Comparison of ENCODE assay signal across 26 mouse cellular contexts in the genomic region with DNA sequence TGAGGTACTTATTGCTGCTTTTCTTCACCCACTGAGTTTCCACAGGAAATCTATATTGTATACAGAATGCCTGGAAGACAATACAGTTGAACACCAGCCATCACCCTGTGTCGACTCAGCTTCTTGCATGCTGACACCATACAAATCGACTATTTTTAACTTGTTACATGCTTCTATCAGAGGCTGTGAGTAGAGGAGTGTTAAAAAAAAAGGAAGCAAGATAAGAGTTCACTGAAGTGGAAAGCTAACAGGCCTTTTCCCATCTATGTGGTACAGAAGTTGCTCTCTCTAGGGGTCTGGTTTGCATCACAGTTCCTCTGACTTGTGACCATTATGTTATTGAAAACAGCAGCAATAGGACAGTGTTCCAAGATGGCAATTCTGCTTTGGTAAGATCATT.
DNase-seq lines count a peak whose midpoint lies in the region; ATAC-seq and TF ChIP-seq lines count a peak whose summit lies in the region.
"Had no signal": no experiment of that assay in that cellular context is flagged by ENCODE, and none has a peak within 500 bp of the region (broad histone marks: within the 10 kb centered on the region; RNA-seq: fewer than 3 reads in every experiment).

No protein-coding gene starts in this region.

- peak; percentile 91 for ATAC-seq in heart, embryonic 12.5 days (ENCODE audit: insufficient number of reproducible peaks, low FRiP score)
- peak; percentile 93 for ATAC-seq in heart, postnatal 0 days (ENCODE audit: insufficient read depth, low read depth)
- ATAC-seq: forebrain, embryonic 14.5 days; hindbrain, embryonic 16.5 days; liver, embryonic 12.5 days; midbrain, embryonic 16.5 days had no signal

- H3K27me3 ChIP-seq in heart, embryonic 12.5 days (replicated peaks): no peaks in the 10 kb centered on the region
- H3K27me3 ChIP-seq in heart, postnatal 0 days (ENCODE audit: control insufficient read depth, insufficient read depth, low read length): no peaks in the 10 kb centered on the region
- no peaks in the 10 kb centered on the region for H3K27me3 ChIP-seq in CH12.LX (replicated peaks)
- H3K27me3 ChIP-seq: embryonic facial prominence, embryonic 12.5 days; kidney, embryonic 15.5 days; limb, embryonic 13.5 days; liver, embryonic 12.5 days had no signal

- no peak for TF ChIP-seq POLR2A in CH12.LX (IDR thresholded peaks at IDR 0.05; ENCODE audit: low read depth, low read length)

- DNase-seq in heart, adult 8-10 months (ENCODE audit: low spot score): no peak
- peak; percentile 85 for DNase-seq in heart, postnatal 0 days (ENCODE audit: low spot score)
- no peak for DNase-seq in heart, postnatal 4 days
- peak; percentile 46 for DNase-seq in A20 (ENCODE audit: low read depth, low spot score)
- peak; percentile 40 for DNase-seq in CH12.LX (ENCODE audit: extremely low read depth)
- DNase-seq in right cerebral cortex, postnatal 4 days: no peak
- no peak for DNase-seq in layer of hippocampus, postnatal 36 days
- DNase-seq: adrenal gland, postnatal 14 days; cerebellum, adult 11 months; cerebellum, adult 9-11 months; gastrocnemius, postnatal 14 days; kidney, adult 18-20 months; kidney, postnatal 25 days; lung, adult 2 months; lung, postnatal 36 days; thymus, postnatal 4 days had no signal

- H3K79me2 ChIP-seq in CH12.LX (replicated peaks; ENCODE audit: control insufficient read depth, extremely low read depth, insufficient read depth, poor library complexity, severe bottlenecking): no peaks in the 10 kb centered on the region

- no peak overlapping the region for H3K4me3 ChIP-seq in heart, embryonic 12.5 days
- no peak overlapping the region for H3K4me3 ChIP-seq in heart, postnatal 0 days (ENCODE audit: low read depth, low read length)
- no peak overlapping the region for H3K4me3 ChIP-seq in CH12.LX (replicated peaks in 1 of 3; ENCODE audit: low read depth in 2 of 3, low read length in 2 of 3, poor library complexity in 1 of 3)
- H3K4me3 ChIP-seq: embryonic facial prominence, embryonic 12.5 days; kidney, embryonic 15.5 days; limb, embryonic 13.5 days; liver, embryonic 12.5 days had no signal

- TF ChIP-seq RAD21 in CH12.LX (IDR thresholded peaks at IDR 0.05; ENCODE audit: low read depth, low read length): no peak

- in situ Hi-C loops in CH12.LX (cut with MboI; ENCODE audit: low pct_ligation_motif_present, low pct_unique_long_range_greater_than_20kb, low sequenced_read_pairs): no loop called here

- TF ChIP-seq CTCF in heart, postnatal 0 days (IDR thresholded peaks at IDR 0.05; ENCODE audit: low read depth): no peak
- TF ChIP-seq CTCF in CH12.LX (conservative IDR thresholded peaks at IDR 0.05 in 1 of 2, IDR thresholded peaks at IDR 0.05 in 1 of 2; ENCODE audit: low read depth in 2 of 2, low read length in 2 of 2): no peak

- H3K36me3 ChIP-seq in heart, embryonic 12.5 days: no peaks in the 10 kb centered on the region
- no peaks in the 10 kb centered on the region for H3K36me3 ChIP-seq in heart, postnatal 0 days (replicated peaks; ENCODE audit: control insufficient read depth, insufficient read depth, low read length)
- no peaks in the 10 kb centered on the region for H3K36me3 ChIP-seq in CH12.LX (replicated peaks in 1 of 2; ENCODE audit: control insufficient read depth in 1 of 2, insufficient read depth in 1 of 2, low read length in 1 of 2)
- H3K36me3 ChIP-seq: embryonic facial prominence, embryonic 12.5 days; G1E; kidney, embryonic 15.5 days; limb, embryonic 13.5 days; liver, embryonic 12.5 days had no signal

- H3K4me2 ChIP-seq in heart, embryonic 12.5 days: no peak overlapping the region
- no peak overlapping the region for H3K4me2 ChIP-seq in heart, postnatal 0 days (ENCODE audit: low read depth, low read length)
- no peak overlapping the region for H3K4me2 ChIP-seq in CH12.LX (ENCODE audit: insufficient read depth, low read depth, poor library complexity, severe bottlenecking)
- H3K4me2 ChIP-seq: embryonic facial prominence, embryonic 12.5 days; kidney, embryonic 15.5 days; limb, embryonic 13.5 days; liver, embryonic 12.5 days; midbrain, embryonic 11.5 days had no signal

- TF ChIP-seq EP300 in heart, postnatal 0 days (IDR thresholded peaks at IDR 0.05; ENCODE audit: low read depth): 0 out of 2 replicates have a peak, but pooled peaks have one; percentile 48
- TF ChIP-seq EP300 in CH12.LX (IDR thresholded peaks at IDR 0.05; ENCODE audit: low read length): no peak

- dilution Hi-C loops in CH12.LX (cut with MboI; ENCODE audit: extremely low pct_ligation_motif_present, extremely low pct_unique_long_range_greater_than_20kb, low sequenced_read_pairs): no loop called here

- 3% methylated on average over 2 of the region's 2 CpGs for WGBS in heart, embryonic 12.5 days
- 1% methylated on average over 2 of the region's 2 CpGs for WGBS in heart, postnatal 0 days

- H3K9ac ChIP-seq in heart, embryonic 12.5 days: no peak overlapping the region
- no peak overlapping the region for H3K9ac ChIP-seq in heart, postnatal 0 days (replicated peaks; ENCODE audit: low read depth, low read length)
- H3K9ac ChIP-seq in CH12.LX (ENCODE audit: insufficient read depth, low read depth): no peak overlapping the region
- H3K9ac ChIP-seq: embryonic facial prominence, embryonic 12.5 days; kidney, embryonic 15.5 days; limb, embryonic 13.5 days; liver, embryonic 12.5 days had no signal

- H3K9me3 ChIP-seq in heart, embryonic 12.5 days (replicated peaks): no peaks in the 10 kb centered on the region
- H3K9me3 ChIP-seq in heart, postnatal 0 days (replicated peaks; ENCODE audit: control insufficient read depth, low read length): no peaks in the 10 kb centered on the region
- H3K9me3 ChIP-seq in CH12.LX (replicated peaks; ENCODE audit: low read length): no peaks in the 10 kb centered on the region
- H3K9me3 ChIP-seq: embryonic facial prominence, embryonic 12.5 days; kidney, embryonic 15.5 days; limb, embryonic 13.5 days; liver, embryonic 12.5 days had no signal

- H3K4me1 ChIP-seq in heart, embryonic 12.5 days (replicated peaks): peaks cover 6% of the 10 kb centered on the region; the same call in 1 of the 2 replicates
- peaks cover 8% of the 10 kb centered on the region; the same call in 1 of the 2 replicates for H3K4me1 ChIP-seq in heart, postnatal 0 days (ENCODE audit: control insufficient read depth, insufficient read depth)
- peaks cover 0 to 6% of the 10 kb centered on the region in 2 experiments; a peak in 1 of 4 replicates for H3K4me1 ChIP-seq in CH12.LX (ENCODE audit: control insufficient read depth in 1 of 2, insufficient read depth in 2 of 2)
- H3K4me1 ChIP-seq: embryonic facial prominence, embryonic 12.5 days; kidney, embryonic 15.5 days; limb, embryonic 13.5 days; liver, embryonic 12.5 days had no signal

- peak overlapping the region; percentile 73 for H3K27ac ChIP-seq in heart, embryonic 12.5 days (ENCODE audit: poor library complexity, severe bottlenecking)
- H3K27ac ChIP-seq in heart, postnatal 0 days (ENCODE audit: low read depth): peak overlapping the region; percentile 68
- no peak overlapping the region for H3K27ac ChIP-seq in CH12.LX (ENCODE audit: insufficient read depth, low read depth)
- H3K27ac ChIP-seq: embryonic facial prominence, embryonic 12.5 days; kidney, embryonic 15.5 days; limb, embryonic 13.5 days; liver, embryonic 12.5 days had no signal

TF ChIP-seq in CH12.LX, 34 proteins besides CTCF, POLR2A, EP300 and RAD21:
- TF ChIP-seq JUND (conservative IDR thresholded peaks at IDR 0.05; ENCODE audit: low read depth, low read length) (no peak), TBP (conservative IDR thresholded peaks at IDR 0.05; ENCODE audit: low read depth, low read length) (no peak), ZKSCAN1 (IDR thresholded peaks at IDR 0.05; ENCODE audit: borderline replicate concordance, low read depth, low read length) (no peak), MEF2A (IDR thresholded peaks at IDR 0.05; ENCODE audit: borderline replicate concordance, low read depth, low read length) (no peak), NRF1 (IDR thresholded peaks at IDR 0.05; ENCODE audit: low read depth, low read length) (no peak), MAZ (IDR thresholded peaks at IDR 0.05; ENCODE audit: low read depth, low read length) (no peak), E2F4 (IDR thresholded peaks at IDR 0.05; ENCODE audit: insufficient replicate concordance, low read depth, low read length) (no peak), JUN (IDR thresholded peaks at IDR 0.05; ENCODE audit: insufficient read depth, low read depth, low read length) (no peak), GABPA (IDR thresholded peaks at IDR 0.05; ENCODE audit: insufficient replicate concordance, low read depth, low read length) (no peak), MYC (IDR thresholded peaks at IDR 0.05; ENCODE audit: low read depth, low read length) (no peak), SMC3 (IDR thresholded peaks at IDR 0.05; ENCODE audit: low read depth, low read length) (no peak), ZC3H11A (IDR thresholded peaks at IDR 0.05; ENCODE audit: low read depth, low read length) (no peak)

Comparison
In these comparisons a context has a peak if more than half of its experiments do, and no peak if none do; other contexts are left out.
1. DNase-seq: peak in heart, postnatal 0 days (single experiment), A20 (single experiment) and CH12.LX (single experiment); none in heart, adult 8-10 months (single experiment), heart, postnatal 4 days (single experiment), right cerebral cortex, postnatal 4 days (single experiment) and layer of hippocampus, postnatal 36 days (0 of 2).